Mouse (Mus musculus): ENCODE data around the gene Dennd5b. TPM values are rescaled to one million over a fixed set of nuclear protein-coding genes. Genes with fewer than 3 reads are reported as not detected.
"Not testable (repeated sequence)": the region's sequence is repeated elsewhere in the genome, so short reads cannot be mapped to it uniquely, and the experiment has no call there.

The Dennd5b gene
- 44.6 and 56.2 TPM in 2 replicates for total RNA-seq (2017)

- ATAC-seq (ENCODE audit: extremely low read depth, insufficient number of reproducible peaks, low FRiP score, poor library complexity, severe bottlenecking) = peak; percentile 21
Measured at GRCm38 (mm10) chr6:149101076-149101942, at the start of gene Dennd5b. Gene Dennd5b (minus strand): TSS chr6:149101680.

- ATAC-seq (ENCODE audit: extremely low read depth, insufficient number of reproducible peaks, low FRiP score, poor library complexity, severe bottlenecking) = no peak
Measured at GRCm38 (mm10) chr6:149148436-149149229, 47.2 kb upstream of the Dennd5b start.

DNA sequence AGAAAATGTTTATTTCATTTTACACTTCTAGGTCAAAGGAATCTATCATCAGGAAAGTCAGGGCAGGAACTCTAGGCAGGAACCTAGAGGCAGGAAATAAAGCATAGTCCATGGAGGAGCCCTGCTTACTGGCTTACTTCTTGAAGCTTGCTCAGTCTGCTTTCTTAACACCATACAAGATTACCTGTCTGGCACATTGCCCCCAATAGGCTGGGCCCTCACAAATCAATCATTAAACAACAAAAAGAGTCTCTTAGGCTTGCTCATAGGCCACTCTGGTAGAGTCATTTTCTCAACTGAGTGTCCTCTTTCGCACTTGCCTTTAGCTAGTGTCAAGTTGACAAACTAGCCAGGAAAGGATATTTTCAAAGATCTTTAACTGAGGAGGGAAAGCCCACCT lies 43.7 kb upstream of the Dennd5b start:
- ATAC-seq (ENCODE audit: extremely low read depth, insufficient number of reproducible peaks, low FRiP score, poor library complexity, severe bottlenecking) = no peak

- peak; percentile 95 for ATAC-seq (ENCODE audit: extremely low read depth, insufficient number of reproducible peaks, low FRiP score, poor library complexity, severe bottlenecking)
Measured at GRCm38 (mm10) chr6:149141393-149142173, 40.1 kb upstream of the Dennd5b start.

DNA sequence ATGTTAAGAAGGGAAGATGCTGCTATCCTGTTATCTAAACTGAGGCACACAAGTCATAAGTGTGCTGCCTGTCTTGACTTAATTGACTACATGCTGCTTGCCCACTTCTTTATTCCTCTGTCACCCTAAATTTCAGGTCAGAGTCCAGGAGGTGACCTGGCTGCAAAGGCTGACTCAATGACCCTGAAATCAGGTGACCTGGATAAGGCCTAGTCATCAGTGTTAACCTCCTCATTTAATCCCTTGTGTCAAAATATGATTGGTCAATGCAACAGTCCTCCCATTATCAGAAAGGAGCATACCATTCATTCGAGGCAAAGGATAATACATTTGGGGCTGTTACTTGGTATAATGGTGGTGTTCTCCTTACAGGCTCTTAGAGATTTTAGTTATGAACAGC lies 38.0 kb upstream of the Dennd5b start, which contains the start of gene Etfbkmt:
Gene Etfbkmt (plus strand): TSS at position 379 of the 400 bp plus-strand sequence.
- ATAC-seq (ENCODE audit: extremely low read depth, insufficient number of reproducible peaks, low FRiP score, poor library complexity, severe bottlenecking) = no peak

DNA sequence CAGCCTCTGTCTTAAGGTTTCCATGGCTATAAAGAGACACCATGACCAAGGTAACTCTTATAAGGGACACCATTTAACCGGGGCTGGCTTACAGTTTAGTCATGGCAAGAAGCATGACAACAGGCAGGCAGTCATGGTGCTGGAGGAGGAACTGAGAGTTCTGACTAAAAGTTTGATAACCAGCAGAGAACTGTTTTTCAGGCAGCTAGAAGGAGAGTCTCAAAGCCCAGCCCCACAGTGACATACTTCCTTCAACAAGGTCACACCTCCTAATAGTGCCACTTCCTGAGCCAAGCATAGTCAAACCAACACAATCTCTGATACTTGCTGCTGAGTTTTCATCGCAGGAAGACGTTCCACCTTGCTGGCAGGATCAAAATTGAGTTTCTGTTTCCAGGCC lies 37.5 kb upstream of the Dennd5b start:
- ATAC-seq (ENCODE audit: extremely low read depth, insufficient number of reproducible peaks, low FRiP score, poor library complexity, severe bottlenecking) = peak; percentile 42; the same call in 1 of the 2 replicates

GRCm38 (mm10) chr6:149137936-149138335 lies 36.5 kb upstream of the Dennd5b start:
- ATAC-seq (ENCODE audit: extremely low read depth, insufficient number of reproducible peaks, low FRiP score, poor library complexity, severe bottlenecking) = no peak

DNA sequence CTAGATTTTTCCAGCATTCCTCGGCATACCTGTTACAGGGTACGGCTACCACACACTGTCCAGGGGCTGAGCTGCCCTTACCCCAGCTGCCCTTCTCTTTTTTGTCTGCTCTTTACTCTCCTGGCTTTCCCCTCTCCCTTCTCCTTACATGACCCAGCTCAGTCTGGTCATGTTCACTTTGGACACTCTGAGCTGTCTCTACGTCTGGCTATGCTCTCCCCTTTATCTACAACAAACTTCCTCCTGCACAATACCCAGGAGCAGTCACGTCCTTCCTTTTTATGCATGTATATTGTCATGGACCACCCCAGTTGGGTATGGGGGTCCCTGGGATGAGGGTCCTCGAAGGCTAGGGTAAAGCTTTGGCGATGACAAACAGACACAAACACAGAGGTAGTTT lies 34.2 kb upstream of the Dennd5b start:
- ATAC-seq (ENCODE audit: extremely low read depth, insufficient number of reproducible peaks, low FRiP score, poor library complexity, severe bottlenecking) = no peak

- ATAC-seq (ENCODE audit: extremely low read depth, insufficient number of reproducible peaks, low FRiP score, poor library complexity, severe bottlenecking) = no peak
Measured at GRCm38 (mm10) chr6:149134391-149135150, 33.1 kb upstream of the Dennd5b start.

- peak; percentile 99 for ATAC-seq (ENCODE audit: extremely low read depth, insufficient number of reproducible peaks, low FRiP score, poor library complexity, severe bottlenecking)
Measured at GRCm38 (mm10) chr6:149132311-149133077, 31.0 kb upstream of the Dennd5b start.

- ATAC-seq (ENCODE audit: extremely low read depth, insufficient number of reproducible peaks, low FRiP score, poor library complexity, severe bottlenecking) = no peak
Measured at GRCm38 (mm10) chr6:149131111-149131510, 29.6 kb upstream of the Dennd5b start.

GRCm38 (mm10) chr6:149129870-149130269 lies 28.4 kb upstream of the Dennd5b start, which contains the start of gene Gm10203:
Gene Gm10203 (plus strand): TSS chr6:149130170.
- not testable (repeated sequence) for ATAC-seq (ENCODE audit: extremely low read depth, insufficient number of reproducible peaks, low FRiP score, poor library complexity, severe bottlenecking)

DNA sequence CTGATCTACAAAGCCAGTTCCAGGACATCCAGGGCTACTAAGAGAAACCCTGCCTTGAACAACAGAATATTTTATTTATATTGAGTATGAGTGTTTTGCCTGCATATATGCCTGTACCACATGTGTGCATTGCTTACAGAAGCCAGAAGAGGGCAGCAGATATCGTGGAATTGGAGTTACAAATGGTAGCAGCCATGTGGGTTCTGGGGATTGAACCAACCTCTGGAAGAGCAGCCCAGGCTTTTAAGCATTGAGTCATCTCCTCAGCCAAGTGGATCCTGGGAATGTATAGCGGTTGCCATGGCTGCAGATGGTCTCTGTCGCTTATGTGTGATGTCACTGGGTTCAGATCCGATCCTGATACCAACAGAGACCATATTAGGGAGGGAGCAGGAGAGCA lies 25.2 kb upstream of the Dennd5b start:
- peak; percentile 74; the same call in 1 of the 2 replicates for ATAC-seq (ENCODE audit: extremely low read depth, insufficient number of reproducible peaks, low FRiP score, poor library complexity, severe bottlenecking)

DNA sequence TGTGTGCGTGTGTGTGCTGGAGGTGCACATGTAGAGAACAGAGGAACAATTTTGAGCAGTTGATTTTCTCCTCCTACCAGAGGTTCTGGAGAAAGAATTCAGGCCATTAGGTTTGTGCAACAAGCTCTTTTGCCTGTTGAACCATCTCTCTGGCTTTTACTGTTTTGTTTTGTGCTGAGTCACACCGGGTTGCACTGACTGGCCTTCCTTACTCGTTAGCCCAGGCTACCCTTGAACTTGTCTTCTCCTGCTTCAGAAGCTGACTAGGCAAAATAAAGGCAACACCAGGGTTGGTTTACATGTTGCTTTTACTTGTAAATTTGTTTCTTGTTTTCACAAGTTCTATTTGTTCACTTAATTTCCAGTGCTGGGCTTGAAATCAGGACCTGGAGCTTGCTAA lies 21.6 kb upstream of the Dennd5b start:
- no peak for ATAC-seq (ENCODE audit: extremely low read depth, insufficient number of reproducible peaks, low FRiP score, poor library complexity, severe bottlenecking)

- peak; percentile 94 for ATAC-seq (ENCODE audit: extremely low read depth, insufficient number of reproducible peaks, low FRiP score, poor library complexity, severe bottlenecking)
Measured at GRCm38 (mm10) chr6:149119853-149120252, 18.4 kb upstream of the Dennd5b start.

DNA sequence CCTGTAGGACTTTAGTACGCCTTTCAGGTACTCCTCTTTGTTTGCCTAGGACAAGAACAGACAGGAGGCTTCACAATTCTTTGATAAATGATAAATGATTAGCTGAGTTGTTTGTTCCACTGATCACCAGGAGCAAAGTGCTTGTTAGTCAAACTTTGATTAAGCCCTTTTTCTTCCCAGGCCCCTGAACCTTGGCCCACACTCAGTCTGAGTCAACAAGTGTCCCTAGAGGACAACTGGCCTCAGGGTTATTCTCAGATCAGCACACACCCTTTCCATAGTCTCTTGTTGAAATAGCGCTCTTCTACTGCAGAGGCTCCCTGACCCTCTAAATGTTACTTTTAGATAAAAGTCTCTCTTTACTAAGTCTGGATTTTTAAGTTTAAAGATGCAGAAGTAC lies 17.5 kb upstream of the Dennd5b start:
- no peak for ATAC-seq (ENCODE audit: extremely low read depth, insufficient number of reproducible peaks, low FRiP score, poor library complexity, severe bottlenecking)

DNA sequence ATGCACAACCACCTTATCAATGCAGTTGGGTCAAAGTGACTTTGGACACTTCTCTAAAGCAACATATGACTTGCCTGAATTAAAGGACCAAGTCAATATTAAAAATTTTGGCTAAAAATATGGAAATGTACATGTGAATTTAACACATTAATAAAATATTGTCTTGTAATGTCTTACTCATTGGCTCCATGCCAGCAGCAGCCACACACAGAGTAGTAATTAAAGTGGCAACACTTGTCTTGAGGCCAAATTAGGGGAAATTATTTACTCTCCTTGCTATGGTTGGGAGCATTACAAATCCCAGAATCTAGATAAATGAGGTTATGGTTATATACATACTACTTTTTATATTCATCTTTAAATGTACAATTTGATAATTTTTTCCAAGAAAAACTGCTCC lies 15.5 kb upstream of the Dennd5b start:
- no peak for ATAC-seq (ENCODE audit: extremely low read depth, insufficient number of reproducible peaks, low FRiP score, poor library complexity, severe bottlenecking)

GRCm38 (mm10) chr6:149108909-149109308 lies 7.4 kb upstream of the Dennd5b start:
- ATAC-seq (ENCODE audit: extremely low read depth, insufficient number of reproducible peaks, low FRiP score, poor library complexity, severe bottlenecking) = no peak

All from neutrophil, adult 5-6 weeks (primary cell).